Mouse (Mus musculus): ENCODE data around the gene Atp1b4. TPM values are rescaled to one million over a fixed set of nuclear protein-coding genes. Genes with fewer than 3 reads are reported as not detected.

The Atp1b4 gene
- polyA plus RNA-seq, 1 experiment from 2014 or later: 0.95 TPM

Other genes starting within 250 kb of the Atp1b4 start
- gene Rhox10, start 249.7 kb upstream of the Atp1b4 start, polyA plus RNA-seq (2015; fragmentation: Nextera tagmentation; extraction: Ambion mirVana): not detected in 2 replicates
- not detected in 2 replicates for gene Rhox11, start 231.0 kb upstream of the Atp1b4 start, polyA plus RNA-seq (2015; fragmentation: Nextera tagmentation; extraction: Ambion mirVana)
- gene Rhox12, start 205.3 kb upstream of the Atp1b4 start, polyA plus RNA-seq (2015; fragmentation: Nextera tagmentation; extraction: Ambion mirVana): not detected in 2 replicates
- not detected in 2 replicates for gene Rhox13, start 195.0 kb upstream of the Atp1b4 start, polyA plus RNA-seq (2015; fragmentation: Nextera tagmentation; extraction: Ambion mirVana)
- gene Zbtb33, start 126.4 kb upstream of the Atp1b4 start, polyA plus RNA-seq (2015; fragmentation: Nextera tagmentation; extraction: Ambion mirVana): 4.0 and 4.7 TPM in 2 replicates
- 26.6 and 29.0 TPM in 2 replicates for gene Tmem255a, start 63.7 kb upstream of the Atp1b4 start, polyA plus RNA-seq (2015; fragmentation: Nextera tagmentation; extraction: Ambion mirVana)
- gene Lamp2, start 140.3 kb downstream of the Atp1b4 start, polyA plus RNA-seq (2015; fragmentation: Nextera tagmentation; extraction: Ambion mirVana): 154 and 157 TPM in 2 replicates

Measured in kidney, embryonic 15.5 days (tissue).